Mouse (Mus musculus): ENCODE results near the gene Cacna1c. TPM values are rescaled to one million over a fixed set of nuclear protein-coding genes. Genes with fewer than 3 reads are reported as not detected.

Gene Cacna1c
- total RNA-seq, 1 experiment, result 0.98 TPM

DNA sequence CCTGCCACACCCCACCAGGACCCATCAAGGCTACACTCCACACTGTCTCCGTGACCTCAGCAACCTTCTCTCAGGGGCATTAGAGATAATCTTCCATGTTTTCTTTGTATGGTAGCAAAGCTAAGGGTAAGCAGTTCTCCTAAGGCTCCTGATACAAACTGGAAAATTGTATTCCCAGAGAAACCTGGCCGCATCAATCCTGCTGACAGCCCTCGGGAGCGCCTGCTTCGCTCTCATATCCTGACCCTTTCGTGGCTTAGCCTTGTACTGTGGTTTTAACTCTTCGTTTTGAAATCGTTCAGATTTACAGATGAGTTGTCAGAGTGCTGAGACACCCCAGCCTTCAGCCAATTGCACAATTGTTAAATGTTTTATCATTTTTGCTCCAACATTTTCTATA is 309.2 kb downstream of the Cacna1c start:
- TF ChIP-seq ZC3H11A (IDR thresholded peaks at IDR 0.05; ENCODE audit: borderline replicate concordance, low read depth, low read length) (no peak), ZNF384 (IDR thresholded peaks at IDR 0.05; ENCODE audit: low read depth, low read length) (no peak), HCFC1 (IDR thresholded peaks at IDR 0.05; ENCODE audit: borderline replicate concordance, insufficient read depth, low read length) (no peak), MAFK (IDR thresholded peaks at IDR 0.05; ENCODE audit: insufficient read depth, low read depth, low read length) (no peak), CHD2 (IDR thresholded peaks at IDR 0.05; ENCODE audit: low read depth, low read length) (no peak)
- no peak for DNase-seq (ENCODE audit: low read depth, low spot score)
- Histone ChIP-seq H3K9ac (ENCODE audit: insufficient read depth, low read depth, low read length, poor library complexity, severe bottlenecking) (no peak overlapping the region), H3K36me3 (ENCODE audit: control insufficient read depth, insufficient read depth, low read length, poor library complexity, severe bottlenecking) (no peaks in the 10 kb centered on the region), H3K4me1 (ENCODE audit: control insufficient read depth in 2 of 2, insufficient read depth in 2 of 2, low read length in 2 of 2, poor library complexity in 1 of 2) (no peaks in the 10 kb centered on the region), H3K27ac (ENCODE audit: insufficient read depth, low read depth, low read length, poor library complexity, severe bottlenecking) (no peak overlapping the region), H3K4me3 (ENCODE audit: insufficient read depth in 1 of 2, low read depth in 1 of 2, low read length in 2 of 2, poor library complexity in 1 of 2, severe bottlenecking in 1 of 2) (no peak overlapping the region), H3K9me3 (ENCODE audit: control insufficient read depth, insufficient read depth, low read depth, low read length) (no peaks in the 10 kb centered on the region)
- in situ Hi-C loops (cut with MboI; ENCODE audit: low sequenced_read_pairs in 2 of 2, unreplicated experiment in 2 of 2), result no loop called here

DNA sequence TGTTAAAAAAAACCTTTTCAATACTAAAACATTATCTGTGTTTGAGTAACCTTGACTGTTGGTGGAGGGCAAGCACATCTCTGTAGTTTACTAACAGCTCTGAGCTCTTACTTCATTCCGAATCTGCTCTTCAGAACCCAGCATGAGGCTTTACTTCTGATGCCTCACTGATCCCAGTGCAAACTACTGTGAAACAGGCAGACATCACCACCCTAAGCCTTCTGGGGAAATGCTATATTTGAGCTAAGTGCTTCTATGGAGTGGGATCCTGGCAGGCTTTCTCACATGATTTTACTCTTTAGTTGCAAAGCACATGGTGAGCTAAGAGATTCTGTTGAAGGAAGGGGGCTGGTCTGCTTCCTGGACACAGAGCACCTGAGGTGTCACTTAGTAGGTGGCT is 311.3 kb downstream of the Cacna1c start:
- H3K4me1 ChIP-seq (ENCODE audit: control insufficient read depth in 2 of 2, insufficient read depth in 2 of 2, low read length in 2 of 2, poor library complexity in 1 of 2), result no peaks in the 10 kb centered on the region
- no peak overlapping the region for H3K9ac ChIP-seq (ENCODE audit: insufficient read depth, low read depth, low read length, poor library complexity, severe bottlenecking)
- no peak overlapping the region for H3K4me3 ChIP-seq (ENCODE audit: insufficient read depth in 1 of 2, low read depth in 1 of 2, low read length in 2 of 2, poor library complexity in 1 of 2, severe bottlenecking in 1 of 2)
- no peaks in the 10 kb centered on the region for H3K9me3 ChIP-seq (ENCODE audit: control insufficient read depth, insufficient read depth, low read depth, low read length)
- in situ Hi-C loops (cut with MboI; ENCODE audit: low sequenced_read_pairs in 2 of 2, unreplicated experiment in 2 of 2), result no loop called here
- no peaks in the 10 kb centered on the region for H3K36me3 ChIP-seq (ENCODE audit: control insufficient read depth, insufficient read depth, low read length, poor library complexity, severe bottlenecking)
- DNase-seq (ENCODE audit: low read depth, low spot score), result no peak
- H3K27ac ChIP-seq (ENCODE audit: insufficient read depth, low read depth, low read length, poor library complexity, severe bottlenecking), result no peak overlapping the region
- TF ChIP-seq ZNF384 (IDR thresholded peaks at IDR 0.05; ENCODE audit: low read depth, low read length) (no peak), CHD2 (IDR thresholded peaks at IDR 0.05; ENCODE audit: low read depth, low read length) (no peak), HCFC1 (IDR thresholded peaks at IDR 0.05; ENCODE audit: borderline replicate concordance, insufficient read depth, low read length) (no peak), ZC3H11A (IDR thresholded peaks at IDR 0.05; ENCODE audit: borderline replicate concordance, low read depth, low read length) (no peak), MAFK (IDR thresholded peaks at IDR 0.05; ENCODE audit: insufficient read depth, low read depth, low read length) (no peak)

DNA sequence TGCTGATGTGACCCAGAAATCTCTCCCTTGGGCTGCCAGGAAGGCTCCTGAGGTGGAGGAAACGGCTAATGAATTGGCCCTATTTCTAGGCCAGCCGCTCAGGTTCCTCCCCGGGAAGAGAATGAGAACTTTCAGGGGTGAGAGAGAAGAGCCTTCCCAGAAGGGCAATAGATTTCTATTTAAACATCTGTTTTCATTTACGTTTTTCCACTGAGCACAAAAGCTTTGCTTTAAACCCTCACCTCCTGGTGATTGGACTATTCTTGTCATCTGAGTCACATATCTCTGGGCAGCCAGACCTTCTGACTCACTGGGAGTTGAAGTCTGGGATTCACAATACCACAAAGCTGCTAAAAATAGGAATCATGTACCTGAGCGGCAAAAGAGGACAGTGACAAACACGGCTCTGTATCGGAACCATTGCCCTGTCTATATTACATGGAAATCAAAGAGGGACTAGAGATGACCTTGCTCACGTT is 312.1 kb downstream of the Cacna1c start:
- H3K27ac ChIP-seq (ENCODE audit: insufficient read depth, low read depth, low read length, poor library complexity, severe bottlenecking), result no peak overlapping the region
- no peak overlapping the region for H3K9ac ChIP-seq (ENCODE audit: insufficient read depth, low read depth, low read length, poor library complexity, severe bottlenecking)
- H3K4me1 ChIP-seq (ENCODE audit: control insufficient read depth in 2 of 2, insufficient read depth in 2 of 2, low read length in 2 of 2, poor library complexity in 1 of 2), result no peaks in the 10 kb centered on the region
- TF ChIP-seq MAFK (IDR thresholded peaks at IDR 0.05; ENCODE audit: insufficient read depth, low read depth, low read length), result no peak
- no peak for TF ChIP-seq ZC3H11A (IDR thresholded peaks at IDR 0.05; ENCODE audit: borderline replicate concordance, low read depth, low read length)
- TF ChIP-seq CHD2 (IDR thresholded peaks at IDR 0.05; ENCODE audit: low read depth, low read length), result no peak
- no peak for TF ChIP-seq ZNF384 (IDR thresholded peaks at IDR 0.05; ENCODE audit: low read depth, low read length)
- no peak for TF ChIP-seq HCFC1 (IDR thresholded peaks at IDR 0.05; ENCODE audit: borderline replicate concordance, insufficient read depth, low read length)
- in situ Hi-C loops (cut with MboI; ENCODE audit: low sequenced_read_pairs in 2 of 2, unreplicated experiment in 2 of 2), result no loop called here
- H3K9me3 ChIP-seq (ENCODE audit: control insufficient read depth, insufficient read depth, low read depth, low read length), result no peaks in the 10 kb centered on the region
- no peak overlapping the region for H3K4me3 ChIP-seq (ENCODE audit: insufficient read depth in 1 of 2, low read depth in 1 of 2, low read length in 2 of 2, poor library complexity in 1 of 2, severe bottlenecking in 1 of 2)
- DNase-seq (ENCODE audit: low read depth, low spot score), result no peak
- H3K36me3 ChIP-seq (ENCODE audit: control insufficient read depth, insufficient read depth, low read length, poor library complexity, severe bottlenecking), result no peaks in the 10 kb centered on the region

DNA sequence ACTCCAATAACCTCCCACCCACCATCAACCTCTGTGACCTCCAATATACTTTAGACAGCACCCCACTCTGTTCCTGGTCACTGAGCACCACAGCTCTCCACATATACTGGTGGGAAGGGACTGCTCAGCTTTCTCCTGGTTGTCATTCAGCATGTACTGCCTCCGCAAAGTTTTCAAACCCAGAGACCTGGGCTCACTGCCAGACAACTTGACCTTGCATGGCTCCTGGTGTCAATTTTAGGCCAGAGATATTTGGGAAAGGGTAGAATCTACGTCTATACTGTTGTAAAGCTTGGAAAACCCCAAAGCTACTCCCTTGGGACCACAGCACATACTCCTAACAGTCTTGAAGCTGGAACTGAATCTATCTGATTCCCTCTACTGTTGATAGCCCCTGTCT is 320.0 kb downstream of the Cacna1c start:
- no peak for DNase-seq (ENCODE audit: low read depth, low spot score)

More for the DNA sequence above, 320.0 kb downstream of the Cacna1c start:
- in situ Hi-C loops (cut with MboI; ENCODE audit: low sequenced_read_pairs in 2 of 2, unreplicated experiment in 2 of 2), result no loop called here
- Histone ChIP-seq H3K27ac (ENCODE audit: insufficient read depth, low read depth, low read length, poor library complexity, severe bottlenecking) (no peak overlapping the region), H3K9ac (ENCODE audit: insufficient read depth, low read depth, low read length, poor library complexity, severe bottlenecking) (no peak overlapping the region), H3K9me3 (ENCODE audit: control insufficient read depth, insufficient read depth, low read depth, low read length) (no peaks in the 10 kb centered on the region), H3K4me3 (ENCODE audit: insufficient read depth in 1 of 2, low read depth in 1 of 2, low read length in 2 of 2, poor library complexity in 1 of 2, severe bottlenecking in 1 of 2) (no peak overlapping the region), H3K36me3 (ENCODE audit: control insufficient read depth, insufficient read depth, low read length, poor library complexity, severe bottlenecking) (no peaks in the 10 kb centered on the region), H3K4me1 (ENCODE audit: control insufficient read depth in 2 of 2, insufficient read depth in 2 of 2, low read length in 2 of 2, poor library complexity in 1 of 2) (no peaks in the 10 kb centered on the region)
- TF ChIP-seq HCFC1 (IDR thresholded peaks at IDR 0.05; ENCODE audit: borderline replicate concordance, insufficient read depth, low read length) (no peak), ZC3H11A (IDR thresholded peaks at IDR 0.05; ENCODE audit: borderline replicate concordance, low read depth, low read length) (no peak), ZNF384 (IDR thresholded peaks at IDR 0.05; ENCODE audit: low read depth, low read length) (no peak), CHD2 (IDR thresholded peaks at IDR 0.05; ENCODE audit: low read depth, low read length) (no peak), MAFK (IDR thresholded peaks at IDR 0.05; ENCODE audit: insufficient read depth, low read depth, low read length) (no peak)
